Mouse (Mus musculus) mature B cell (primary cell): ENCODE results near the gene Bcar1.

Source experiments
- in situ Hi-C: fragments of 300-500 bp; cut with MboI; formaldehyde crosslinking; loops from 2 replicates; pipeline ENCODE4 v1.14.3; 2019

Bcar1 gene

GRCm38 (mm10) chr8:111715514-111715913, 28.1 kb downstream of the Bcar1 start:
- in situ Hi-C loops, result no loop called here

GRCm38 (mm10) chr8:111714295-111714694, 29.3 kb downstream of the Bcar1 start:
- in situ Hi-C loops, result no loop called here

GRCm38 (mm10) chr8:111713817-111714216, 29.8 kb downstream of the Bcar1 start:
- in situ Hi-C loops, result no loop called here

GRCm38 (mm10) chr8:111713291-111713690, 30.3 kb downstream of the Bcar1 start:
- in situ Hi-C loops, result no loop called here

DNA sequence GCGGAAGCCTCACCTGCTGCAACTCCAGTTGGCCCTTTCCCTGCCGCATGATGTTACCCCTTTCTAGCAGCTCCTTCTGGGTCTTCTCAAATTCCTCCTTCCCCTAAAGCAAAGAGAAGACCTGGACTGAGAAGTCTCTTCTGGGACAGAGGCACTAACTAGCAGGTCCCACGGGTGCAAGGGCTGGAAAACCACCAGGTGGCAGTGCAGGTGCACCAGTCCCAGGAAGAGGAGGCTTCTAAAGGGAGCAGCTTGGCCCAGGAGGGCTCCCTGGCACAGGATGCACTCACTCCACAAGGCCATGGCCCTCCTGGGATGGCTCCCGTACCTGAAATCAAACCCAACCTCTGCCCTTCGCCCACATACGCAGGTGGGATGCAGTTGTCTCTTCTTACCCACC, 31.0 kb downstream of the Bcar1 start:
- in situ Hi-C loops, result no loop called here

- in situ Hi-C loops, result no loop called here
Observed at GRCm38 (mm10) chr8:111712135-111712534, 31.5 kb downstream of the Bcar1 start.

GRCm38 (mm10) chr8:111710777-111711485, 32.7 kb downstream of the Bcar1 start:
- in situ Hi-C loops, result no loop called here

DNA sequence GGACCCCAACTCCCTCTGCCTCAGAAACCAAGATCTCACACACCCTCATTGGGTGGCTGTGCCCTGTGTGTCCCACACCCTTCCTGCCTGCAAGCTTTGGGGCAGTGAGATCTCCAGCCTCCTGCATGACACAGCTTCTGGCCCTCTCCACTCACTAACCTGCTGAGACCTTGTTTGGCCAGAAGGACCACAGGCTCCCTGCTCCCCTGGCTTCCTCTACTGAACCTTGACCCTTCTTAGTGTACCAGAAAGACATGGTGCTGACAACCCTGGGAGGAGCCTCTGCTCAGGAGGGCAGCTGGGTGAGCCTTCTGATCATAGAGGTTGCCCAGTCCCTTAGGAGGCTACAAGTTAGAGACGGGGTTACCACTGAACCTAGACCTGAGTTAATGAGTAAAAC, 34.4 kb downstream of the Bcar1 start:
- in situ Hi-C loops, result no loop called here

DNA sequence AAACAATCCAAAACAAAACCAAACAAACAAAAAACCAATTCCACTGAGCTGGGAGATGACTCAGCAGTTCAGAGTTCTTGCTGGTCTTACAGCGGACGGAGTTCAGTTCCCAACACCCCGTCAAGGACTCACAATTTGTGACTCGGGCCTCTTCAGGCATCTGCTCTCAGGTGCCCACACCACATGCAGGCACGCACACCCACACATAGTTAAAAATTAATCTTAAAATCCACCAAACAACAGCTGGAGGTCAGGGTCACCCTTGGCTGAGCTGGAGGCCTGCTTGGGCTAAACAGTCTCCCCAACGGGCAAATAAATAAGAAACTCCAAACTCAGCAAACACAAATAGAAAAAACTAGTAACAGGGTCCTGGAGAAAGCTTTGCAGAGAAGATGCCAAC, 35.3 kb downstream of the Bcar1 start:
- in situ Hi-C loops, result no loop called here

GRCm38 (mm10) chr8:111705699-111706098, 37.9 kb downstream of the Bcar1 start:
- in situ Hi-C loops, result no loop called here

- in situ Hi-C loops, result no loop called here
Observed at GRCm38 (mm10) chr8:111705222-111705621, 38.4 kb downstream of the Bcar1 start.

- in situ Hi-C loops, result no loop called here
Observed at GRCm38 (mm10) chr8:111704585-111704984, 39.0 kb downstream of the Bcar1 start.

DNA sequence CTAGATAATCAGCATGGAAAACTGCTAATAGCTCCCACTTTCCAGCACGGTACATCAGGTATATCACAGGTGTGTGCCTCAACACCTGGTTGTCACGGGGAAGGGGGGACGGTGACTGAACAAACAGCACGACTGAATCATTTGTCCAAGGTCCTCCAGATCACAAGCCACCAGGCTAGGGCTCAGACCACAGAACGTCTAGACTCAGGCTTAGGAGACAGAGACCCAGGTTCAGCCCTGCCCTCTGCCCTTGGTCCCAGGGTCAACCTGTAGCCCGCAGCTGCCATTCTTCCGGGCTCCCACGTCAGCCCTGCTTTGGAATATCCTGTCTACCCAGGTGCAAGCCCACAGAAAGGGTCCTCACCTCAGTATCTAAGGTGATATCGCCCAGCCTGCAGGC, 42.2 kb downstream of the Bcar1 start:
- in situ Hi-C loops, result no loop called here

DNA sequence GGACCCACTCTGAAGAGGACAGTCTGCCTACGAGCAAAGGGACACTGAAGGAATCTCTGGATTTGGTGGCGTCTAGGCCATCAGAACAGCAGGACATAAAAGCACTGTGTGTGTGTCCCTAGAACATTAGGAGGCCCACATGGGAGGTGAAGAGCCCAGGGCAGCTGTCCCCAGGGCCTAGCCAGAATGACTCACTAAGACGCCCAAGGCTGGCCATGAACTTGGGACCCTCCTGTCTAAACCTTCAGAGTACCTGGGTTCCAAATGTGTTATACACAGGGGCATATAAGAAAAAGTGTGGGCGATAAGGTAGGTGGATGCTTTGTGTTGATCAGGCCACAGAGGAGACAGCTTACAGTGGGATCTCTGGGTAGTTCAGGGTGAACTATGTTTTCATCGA, 42.9 kb downstream of the Bcar1 start:
- in situ Hi-C loops, result no loop called here

DNA sequence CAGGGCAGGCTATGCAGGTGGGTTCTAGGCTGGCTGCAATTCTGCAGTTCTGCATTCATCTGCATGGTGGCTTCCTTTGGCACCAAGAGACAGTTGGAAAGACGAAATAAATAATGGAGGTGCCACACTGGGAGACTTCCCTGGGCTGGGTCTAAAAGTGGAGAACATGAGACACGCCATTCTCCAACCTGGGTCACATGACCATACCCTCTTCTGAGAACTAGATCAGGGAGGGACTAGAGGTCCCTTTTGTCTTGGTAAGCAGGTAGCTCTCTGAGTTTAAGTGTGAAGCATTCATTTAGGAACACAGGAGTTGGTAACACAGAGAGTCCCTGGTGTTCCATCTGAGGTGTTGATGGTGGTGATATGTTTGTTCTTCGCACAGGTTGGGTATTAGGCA, 43.4 kb downstream of the Bcar1 start:
- in situ Hi-C loops, result no loop called here

DNA sequence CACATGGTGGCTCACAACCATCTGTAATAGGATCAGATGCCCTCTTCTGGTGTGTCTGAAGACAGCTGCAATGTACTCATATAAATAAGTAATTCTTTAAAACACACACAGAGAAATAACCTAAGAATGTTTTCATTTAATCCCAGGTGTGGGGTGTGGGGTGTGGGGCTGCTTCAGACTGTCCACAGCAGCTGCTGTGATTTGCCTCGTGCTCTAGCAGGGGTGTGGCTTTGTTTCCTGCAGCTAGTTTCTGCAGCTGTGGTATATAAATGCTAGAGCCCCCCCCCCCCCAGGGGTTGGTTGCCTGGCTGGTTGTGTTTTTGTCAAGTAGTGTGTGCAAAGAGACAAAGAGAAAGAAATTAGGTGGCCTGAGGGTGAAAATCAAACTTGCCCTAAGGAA, 44.6 kb downstream of the Bcar1 start:
- in situ Hi-C loops, result no loop called here

DNA sequence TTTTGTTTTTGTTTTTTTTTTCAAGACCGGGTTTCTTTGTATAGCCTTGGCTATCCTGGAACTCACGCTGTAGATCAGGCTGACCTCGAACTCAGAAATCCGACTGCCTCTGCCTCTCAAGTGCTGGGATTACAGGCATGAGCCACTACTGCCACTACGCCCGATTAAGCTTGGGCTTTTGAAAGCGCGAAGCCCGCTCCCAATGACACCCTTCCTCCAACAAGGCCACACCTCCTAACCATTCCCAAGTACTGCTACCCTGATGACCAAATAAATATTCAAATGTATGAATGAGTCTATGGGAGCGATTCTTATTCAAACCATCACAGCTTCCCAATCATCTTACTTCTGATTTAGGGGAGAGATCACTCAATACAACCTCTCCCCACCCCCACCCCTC, 46.0 kb downstream of the Bcar1 start:
- in situ Hi-C loops, result no loop called here

GRCm38 (mm10) chr8:111695441-111695840, 48.2 kb downstream of the Bcar1 start:
- in situ Hi-C loops, result no loop called here

DNA sequence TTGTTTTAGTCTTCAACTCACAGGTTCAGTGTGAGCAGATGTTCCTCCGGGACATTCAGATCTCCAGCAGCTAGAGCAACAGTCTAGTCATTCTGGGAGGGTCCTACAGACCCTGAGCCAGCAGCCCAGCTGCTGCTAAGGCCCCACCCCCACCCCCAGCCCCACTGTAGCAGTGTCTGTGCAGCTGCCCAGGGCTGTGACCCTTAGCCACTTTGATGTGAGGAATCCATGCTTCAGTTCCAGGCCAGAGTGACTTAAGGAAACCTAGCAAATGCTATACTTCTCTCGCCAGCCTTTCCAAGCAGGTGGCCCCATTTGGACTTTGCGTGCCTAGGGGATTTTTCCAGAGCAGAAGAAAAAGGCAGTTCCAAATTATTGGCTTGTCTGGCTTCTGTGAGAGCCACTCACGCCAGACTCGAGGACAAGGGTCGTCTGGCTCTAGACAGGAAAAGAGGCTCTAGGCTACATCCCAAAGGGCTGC, 50.3 kb downstream of the Bcar1 start:
- in situ Hi-C loops, result no loop called here

DNA sequence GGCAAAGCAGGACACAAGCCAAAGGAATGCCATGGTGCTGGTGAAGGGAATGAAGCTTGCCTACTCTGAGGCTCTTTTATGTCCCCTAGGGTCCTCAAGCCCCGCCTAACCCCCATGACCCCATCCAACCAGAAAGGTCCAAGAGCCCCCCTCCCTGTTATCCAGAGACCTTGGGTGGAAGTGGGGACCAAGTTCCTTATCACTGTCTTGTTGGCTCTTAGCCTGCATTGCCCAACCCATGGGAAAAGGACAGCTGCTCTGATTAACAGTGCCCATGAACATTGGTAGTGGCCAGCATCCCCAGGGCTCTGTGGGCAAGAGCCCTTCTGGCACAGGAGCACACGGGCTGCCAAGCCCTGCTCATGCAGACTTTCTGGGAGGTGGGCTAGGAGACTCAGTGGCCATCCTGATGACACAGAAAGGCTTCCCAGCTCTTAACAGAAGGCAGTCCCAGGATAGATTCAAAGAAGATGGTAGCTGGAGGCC, 52.6 kb downstream of the Bcar1 start, which contains the start of gene Ctrb1:
Gene Ctrb1, minus strand, starts transcription at position 51 of the 486 bp plus-strand sequence.
- in situ Hi-C loops, result no loop called here

GRCm38 (mm10) chr8:111686881-111687280, 56.7 kb downstream of the Bcar1 start:
- in situ Hi-C loops, result no loop called here

- in situ Hi-C loops, result no loop called here
Observed at GRCm38 (mm10) chr8:111682521-111682920, 61.1 kb downstream of the Bcar1 start.

DNA sequence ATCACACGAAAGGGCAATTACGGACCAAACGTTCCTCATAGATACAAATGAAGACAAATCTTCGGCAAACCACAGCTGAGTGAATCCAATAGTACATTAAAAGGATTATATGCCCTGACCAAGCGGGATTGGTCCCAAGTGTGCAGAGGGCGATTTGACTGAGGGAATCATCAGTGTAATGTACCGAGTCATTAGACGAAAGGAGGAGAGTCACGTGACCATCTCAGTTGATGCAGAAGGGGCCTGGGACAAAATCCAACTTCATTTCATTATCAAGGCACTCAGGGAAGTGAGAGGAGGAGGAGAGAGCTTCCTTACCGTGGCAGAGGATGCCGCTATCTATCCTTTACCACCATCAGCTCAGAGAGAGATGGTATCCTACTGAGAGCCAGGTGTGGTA, 62.5 kb downstream of the Bcar1 start:
- in situ Hi-C loops, result no loop called here
